Mouse (Mus musculus) 3T3-L1 (cell line): ENCODE data around the gene Trim9.

Experiments used
- DNase-seq: peaks from one replicate; pipeline ENCODE4 v3.0.0-alpha.2; 2015; ENCODE audit warnings: low read depth, low spot score

Gene Trim9

GRCm38 (mm10) chr12:70325826-70326225 is 21.6 kb downstream of the Trim9 start:
- DNase-seq, result peak; percentile 13

GRCm38 (mm10) chr12:70322790-70323189 is 24.6 kb downstream of the Trim9 start:
- DNase-seq, result no peak

- DNase-seq, result no peak
Measured at GRCm38 (mm10) chr12:70316147-70316546, 31.3 kb downstream of the Trim9 start.

GRCm38 (mm10) chr12:70307881-70308280 is 39.5 kb downstream of the Trim9 start:
- no peak for DNase-seq

GRCm38 (mm10) chr12:70307062-70307461 is 40.4 kb downstream of the Trim9 start:
- no peak for DNase-seq

GRCm38 (mm10) chr12:70304014-70304413 is 43.4 kb downstream of the Trim9 start:
- no peak for DNase-seq

GRCm38 (mm10) chr12:70303525-70303924 is 43.9 kb downstream of the Trim9 start:
- DNase-seq, result no peak

GRCm38 (mm10) chr12:70302022-70302720 is 45.2 kb downstream of the Trim9 start:
- no peak for DNase-seq

GRCm38 (mm10) chr12:70293927-70294684 is 53.3 kb downstream of the Trim9 start:
- peak; percentile 13 for DNase-seq

- DNase-seq, result no peak
Measured at GRCm38 (mm10) chr12:70293165-70293926, 54.1 kb downstream of the Trim9 start.

GRCm38 (mm10) chr12:70285521-70285920 is 61.9 kb downstream of the Trim9 start:
- no peak for DNase-seq

GRCm38 (mm10) chr12:70284979-70285378 is 62.4 kb downstream of the Trim9 start:
- DNase-seq, result peak; percentile 12

- DNase-seq, result no peak
Measured at GRCm38 (mm10) chr12:70283116-70283731, 64.2 kb downstream of the Trim9 start.

GRCm38 (mm10) chr12:70280930-70281329 is 66.5 kb downstream of the Trim9 start:
- no peak for DNase-seq

- no peak for DNase-seq
Measured at GRCm38 (mm10) chr12:70280381-70280780, 67.0 kb downstream of the Trim9 start.

GRCm38 (mm10) chr12:70277071-70277939 is 70.1 kb downstream of the Trim9 start:
- DNase-seq, result no peak

GRCm38 (mm10) chr12:70269724-70270123 is 77.7 kb downstream of the Trim9 start:
- DNase-seq, result no peak

- DNase-seq, result no peak
Measured at GRCm38 (mm10) chr12:70267314-70267713, 80.1 kb downstream of the Trim9 start.

- DNase-seq, result no peak
Measured at GRCm38 (mm10) chr12:70266494-70266931, 80.9 kb downstream of the Trim9 start.

GRCm38 (mm10) chr12:70263721-70264120 is 83.7 kb downstream of the Trim9 start:
- DNase-seq, result peak; percentile 14
